Mouse (Mus musculus): ENCODE measurements around the gene Il17re.
A peak's percentile ranks its signal among the peaks of the same experiment; 100 is the strongest.

Il17re gene

DNA sequence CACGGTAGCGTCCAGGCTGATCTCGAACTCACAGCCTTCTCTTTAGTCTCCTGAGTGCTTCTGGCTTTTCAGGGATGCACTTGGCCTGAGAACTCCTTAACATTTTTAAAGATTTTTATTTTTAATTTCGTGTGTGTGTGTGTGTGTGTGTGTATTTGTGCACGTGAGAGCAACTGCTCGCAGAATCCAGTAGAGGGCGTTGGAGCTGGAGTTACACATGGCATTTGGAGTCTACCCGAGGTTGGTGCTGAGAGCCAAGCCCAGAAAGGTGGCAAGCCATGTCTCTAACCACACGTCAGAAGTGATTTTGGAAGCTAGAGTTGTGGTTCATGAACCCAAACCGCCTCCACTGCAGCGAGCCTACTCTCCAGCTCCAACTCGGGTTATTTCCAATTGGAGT is 15.2 kb upstream of the Il17re start:
- DNase-seq (ENCODE audit: low spot score in 2 of 2), result peak; percentile 8 to 24

DNA sequence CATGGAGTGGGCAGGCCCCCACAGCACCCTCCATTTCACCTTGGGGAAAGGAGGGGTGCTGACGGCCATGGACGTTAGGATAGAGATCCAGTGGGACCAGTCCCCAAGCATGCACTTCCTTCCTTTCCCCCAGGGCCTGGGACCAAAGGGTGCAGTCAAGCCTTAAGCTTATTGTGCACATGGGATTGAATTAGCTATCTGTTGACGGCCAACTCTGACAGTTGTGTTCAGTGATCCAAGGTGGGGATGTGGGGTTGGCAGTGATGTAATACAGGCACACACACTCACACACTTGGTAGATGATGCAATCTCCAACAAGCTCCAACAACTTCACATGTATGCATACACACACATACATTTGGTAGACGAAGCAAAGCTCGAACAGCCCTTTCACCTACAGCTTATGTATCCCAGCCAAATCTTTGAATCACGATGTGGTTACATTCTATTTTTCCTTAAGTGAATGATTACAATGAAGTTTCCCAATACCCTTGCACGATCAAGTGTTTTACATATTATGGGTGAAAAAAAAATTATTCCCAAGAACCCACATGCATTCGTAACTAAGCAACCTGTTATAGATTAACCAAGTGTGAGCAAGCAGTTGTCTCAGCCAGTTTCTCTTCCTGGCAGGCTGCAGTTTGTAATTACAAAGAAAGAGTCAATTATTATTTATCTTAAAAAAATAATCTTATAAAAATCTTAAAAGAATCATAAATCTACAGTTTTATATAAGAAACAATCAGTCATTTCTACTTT is 13.9 kb upstream of the Il17re start:
- DNase-seq (ENCODE audit: low spot score in 2 of 2), result no peak

DNA sequence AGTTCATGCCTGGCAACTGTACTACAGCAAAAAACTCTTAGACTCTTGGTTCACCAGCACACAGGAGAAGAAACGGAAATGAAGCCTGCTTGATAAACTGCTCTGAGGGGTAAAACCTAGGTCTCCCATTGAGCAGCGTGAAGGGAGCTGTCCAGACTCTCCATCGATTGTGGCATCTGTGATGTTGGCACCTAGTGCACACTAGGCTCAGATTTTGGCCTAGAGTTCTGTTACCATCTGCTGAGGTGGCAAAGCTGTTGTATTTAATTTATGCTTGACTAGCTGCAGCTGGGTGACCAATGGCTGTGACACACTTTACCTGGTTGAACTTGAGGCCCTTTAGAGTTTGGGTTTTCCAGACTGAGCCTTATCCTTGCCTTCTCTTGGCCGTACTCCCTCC is 10.6 kb upstream of the Il17re start:
- DNase-seq (ENCODE audit: low spot score in 2 of 2), result no peak

DNA sequence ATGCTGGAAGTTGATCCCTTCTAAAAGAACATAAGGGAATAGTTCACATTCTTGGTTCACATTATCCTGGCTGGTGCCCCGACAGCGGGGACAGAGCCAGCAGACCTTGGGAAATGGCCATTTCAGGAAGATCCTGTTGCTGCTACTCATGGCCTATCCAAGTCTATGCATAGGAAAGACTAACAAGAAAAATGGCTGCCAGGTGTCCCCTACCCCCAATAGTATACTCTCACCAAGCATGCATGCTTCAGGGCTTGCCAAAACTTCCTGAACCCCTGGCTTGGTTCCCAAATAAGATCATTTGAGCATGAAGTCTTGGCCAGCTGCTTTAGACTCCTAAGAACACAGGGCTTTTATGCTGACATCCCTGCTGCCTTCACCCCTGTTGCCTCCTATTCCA is 6.4 kb upstream of the Il17re start:
- no peak for DNase-seq (ENCODE audit: low spot score in 2 of 2)

DNA sequence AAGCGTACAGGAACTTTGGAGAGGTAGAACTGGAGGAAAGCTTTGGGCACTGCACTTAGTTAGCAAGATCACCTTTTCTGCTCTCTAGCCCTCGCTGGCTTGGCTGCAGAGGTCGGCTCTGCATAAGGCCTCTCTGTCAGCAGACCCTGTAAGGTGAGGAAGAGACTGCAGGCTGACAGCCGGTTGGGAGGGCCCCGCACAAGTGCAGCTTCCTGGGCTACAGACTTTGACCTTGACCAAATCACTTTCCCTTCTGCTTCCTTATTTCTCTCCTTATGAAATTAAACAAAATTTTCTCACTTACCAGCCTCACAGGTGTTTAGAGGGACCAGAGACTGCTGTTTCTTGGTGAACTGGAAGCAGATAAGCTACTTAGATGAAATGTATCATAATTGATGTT is 3.3 kb upstream of the Il17re start:
- DNase-seq (ENCODE audit: low spot score in 2 of 2), result no peak

DNA sequence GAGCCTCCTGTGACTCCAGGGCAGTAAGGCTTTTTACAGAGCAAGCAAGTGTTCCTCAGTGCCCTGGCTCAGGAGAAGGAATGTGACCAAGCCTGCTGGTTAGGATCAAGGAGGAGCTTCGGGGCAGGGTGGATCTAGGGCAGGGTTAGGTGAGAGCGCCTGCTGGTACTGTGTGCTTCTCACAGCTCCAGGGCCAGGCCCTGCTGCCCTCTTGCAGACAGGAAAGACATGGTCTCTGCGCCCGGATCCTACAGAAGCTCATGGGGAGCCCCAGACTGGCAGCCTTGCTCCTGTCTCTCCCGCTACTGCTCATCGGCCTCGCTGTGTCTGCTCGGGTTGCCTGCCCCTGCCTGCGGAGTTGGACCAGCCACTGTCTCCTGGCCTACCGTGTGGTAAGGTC is 351 bp downstream of the Il17re start:
- no peak for DNase-seq (ENCODE audit: low spot score in 2 of 2)

DNA sequence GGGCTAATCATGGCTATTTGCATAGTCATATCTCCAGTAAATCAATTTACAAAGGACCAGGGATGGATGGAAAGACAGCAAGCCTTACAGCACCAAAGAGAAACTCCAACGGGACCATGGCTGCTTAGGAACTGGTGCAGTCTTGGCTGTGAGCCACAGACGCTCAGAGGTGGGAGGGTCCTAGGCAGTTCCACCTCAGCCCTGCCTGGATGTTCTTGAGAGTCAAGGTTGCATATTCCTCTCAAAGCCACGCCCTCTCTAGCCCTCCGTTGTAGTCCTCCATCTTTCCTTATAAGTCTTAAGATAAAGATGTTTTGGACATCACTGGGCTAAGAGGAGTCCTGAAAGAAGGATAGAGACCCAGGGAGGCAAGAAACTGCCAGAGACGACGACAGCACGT is 5.8 kb downstream of the Il17re start:
- DNase-seq (ENCODE audit: low spot score in 2 of 2), result no peak

DNA sequence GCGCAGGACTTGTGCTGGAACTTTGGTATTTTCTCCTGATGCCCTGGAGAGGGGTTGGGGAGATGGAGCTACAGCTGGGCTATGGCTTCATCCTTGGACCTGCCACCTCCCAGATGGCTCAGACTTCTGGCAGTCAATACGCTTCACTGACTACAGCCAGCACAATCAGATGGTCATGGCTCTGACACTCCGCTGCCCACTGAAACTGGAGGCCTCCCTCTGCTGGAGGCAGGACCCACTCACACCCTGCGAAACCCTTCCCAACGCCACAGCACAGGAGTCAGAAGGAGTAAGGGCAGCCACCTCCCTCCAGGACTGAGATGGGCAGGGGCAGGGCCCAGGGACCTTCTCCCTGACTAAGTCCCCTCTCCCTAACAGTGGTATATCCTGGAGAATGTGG is 7.3 kb downstream of the Il17re start:
- no peak for DNase-seq (ENCODE audit: low spot score in 2 of 2)

DNA sequence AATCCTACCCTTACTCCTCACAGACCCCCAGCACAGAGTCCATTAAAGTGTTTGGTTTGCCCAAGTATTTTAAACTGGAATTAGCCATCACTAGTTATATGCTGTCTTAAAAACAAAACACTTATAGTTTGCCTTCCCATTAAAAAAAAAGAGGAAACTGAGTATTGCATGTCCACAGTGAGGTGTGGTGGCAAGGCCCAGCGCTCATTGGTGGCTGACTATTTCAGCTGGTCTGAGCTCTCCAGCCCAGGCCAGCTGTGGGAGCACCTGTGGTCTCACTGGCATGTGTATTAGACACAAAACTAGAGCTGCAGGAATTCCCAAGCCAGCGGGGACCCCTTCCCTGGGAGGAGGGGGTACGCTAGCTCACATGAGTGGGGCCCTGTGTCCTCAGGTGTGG is 10.2 kb downstream of the Il17re start:
- no peak for DNase-seq (ENCODE audit: low spot score in 2 of 2)

DNA sequence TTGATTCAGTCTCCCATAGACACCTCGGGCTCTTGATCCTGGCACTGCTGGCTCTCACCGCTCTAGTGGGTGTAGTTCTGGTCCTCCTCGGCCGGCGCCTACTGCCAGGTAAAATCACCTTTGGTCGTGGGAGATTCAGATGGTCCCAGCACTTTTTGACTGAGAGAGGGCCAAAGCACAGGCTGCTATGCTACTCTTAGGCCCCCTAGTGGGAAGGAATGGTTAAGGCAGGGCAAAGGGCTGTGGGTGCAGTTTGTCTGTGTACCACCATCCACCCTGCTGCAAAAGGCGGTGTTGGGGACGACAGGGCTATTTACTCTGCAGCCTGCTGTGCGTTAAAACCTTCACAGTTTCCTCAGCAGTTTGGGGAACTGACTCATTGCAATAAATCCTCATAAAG is 10.7 kb downstream of the Il17re start:
- DNase-seq (ENCODE audit: low spot score in 2 of 2), result peak; percentile 64 to 77

DNA sequence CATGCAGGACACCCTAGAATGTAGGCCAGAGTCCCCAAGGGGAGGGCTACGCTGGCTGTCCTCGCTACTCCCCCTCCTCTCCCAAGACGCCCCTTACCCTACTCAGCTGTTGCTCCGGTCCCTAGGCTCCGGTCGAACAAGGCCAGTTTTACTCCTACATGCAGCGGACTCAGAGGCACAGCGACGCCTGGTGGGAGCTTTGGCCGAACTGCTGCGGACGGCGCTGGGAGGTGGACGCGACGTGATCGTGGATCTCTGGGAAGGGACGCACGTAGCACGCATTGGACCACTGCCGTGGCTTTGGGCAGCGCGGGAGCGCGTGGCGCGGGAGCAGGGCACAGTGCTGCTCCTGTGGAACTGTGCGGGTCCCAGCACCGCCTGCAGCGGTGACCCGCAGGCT is 11.1 kb downstream of the Il17re start:
- peak; percentile 30 to 50 for DNase-seq (ENCODE audit: low spot score in 2 of 2)

DNA sequence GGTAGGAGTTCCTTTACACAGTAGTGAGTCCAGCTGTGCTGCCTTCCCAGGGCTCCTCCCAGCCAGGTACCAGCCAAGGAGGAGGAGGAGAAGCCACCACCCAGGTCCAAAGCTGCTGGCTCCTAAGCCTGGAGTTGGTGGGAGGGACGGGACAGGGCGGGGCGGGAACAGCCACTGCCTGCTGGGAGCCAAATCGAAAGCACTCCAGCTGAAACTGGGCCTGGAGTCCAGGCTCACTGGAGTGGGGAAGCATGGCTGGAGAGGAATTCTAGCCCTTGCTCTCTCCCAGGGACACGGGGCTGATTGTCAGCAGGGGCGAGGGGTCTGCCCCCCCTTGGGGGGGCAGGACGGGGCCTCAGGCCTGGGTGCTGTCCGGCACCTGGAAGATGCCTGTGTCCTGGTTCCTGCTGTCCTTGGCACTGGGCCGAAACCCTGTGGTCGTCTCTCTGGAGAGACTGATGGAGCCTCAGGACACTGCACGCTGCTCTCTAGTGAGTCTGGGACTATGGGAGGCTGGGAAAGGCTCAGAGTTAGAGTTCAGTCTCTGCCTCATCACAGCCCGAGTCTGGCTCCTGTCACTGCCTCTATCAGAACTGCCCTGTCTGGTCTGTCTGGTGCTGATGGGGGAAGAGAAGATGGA is 13.1 kb downstream of the Il17re start, which contains the start of gene Il17rc:
Il17rc (plus strand) TSS at position 131 of the 640 bp plus-strand sequence.
- no peak for DNase-seq (ENCODE audit: low spot score in 2 of 2)

DNA sequence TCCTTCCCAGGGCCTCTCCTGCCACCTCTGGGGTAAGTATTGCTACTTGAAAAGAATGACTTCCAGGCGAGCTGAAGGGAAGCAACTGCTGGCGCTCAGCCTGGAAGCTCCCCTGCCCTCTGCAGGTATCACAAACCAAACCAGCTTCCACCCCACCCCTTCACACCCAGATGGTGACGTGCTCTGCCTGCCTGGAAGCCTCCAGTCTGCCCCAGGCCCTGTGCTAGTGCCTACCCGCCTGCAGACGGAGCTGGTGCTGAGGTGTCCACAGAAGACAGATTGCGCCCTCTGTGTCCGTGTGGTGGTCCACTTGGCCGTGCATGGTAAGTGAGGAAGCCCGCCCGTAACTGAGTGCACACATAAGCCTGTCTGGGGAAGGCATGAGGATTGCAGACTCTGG is 13.8 kb downstream of the Il17re start:
- DNase-seq (ENCODE audit: low spot score in 2 of 2), result no peak

DNA sequence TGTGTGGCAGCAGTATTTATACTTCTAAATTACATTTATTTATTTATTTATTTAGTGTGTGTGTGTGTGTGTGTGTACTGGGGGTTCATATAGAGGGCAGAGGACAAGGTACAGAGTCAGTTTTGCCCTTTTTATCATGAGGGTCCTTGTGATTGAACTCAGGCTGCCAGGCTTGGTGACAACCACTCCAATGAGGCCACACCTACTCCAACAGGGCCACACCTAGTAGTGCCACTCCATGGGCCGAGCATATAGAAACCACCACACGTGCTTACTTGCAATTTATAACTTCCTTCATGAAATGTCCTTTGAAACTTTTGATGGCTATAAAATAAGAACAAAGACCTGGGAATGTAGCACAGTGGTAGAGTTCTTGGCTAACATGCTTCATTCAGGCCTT is 15.0 kb downstream of the Il17re start:
- DNase-seq (ENCODE audit: low spot score in 2 of 2), result no peak

DNA sequence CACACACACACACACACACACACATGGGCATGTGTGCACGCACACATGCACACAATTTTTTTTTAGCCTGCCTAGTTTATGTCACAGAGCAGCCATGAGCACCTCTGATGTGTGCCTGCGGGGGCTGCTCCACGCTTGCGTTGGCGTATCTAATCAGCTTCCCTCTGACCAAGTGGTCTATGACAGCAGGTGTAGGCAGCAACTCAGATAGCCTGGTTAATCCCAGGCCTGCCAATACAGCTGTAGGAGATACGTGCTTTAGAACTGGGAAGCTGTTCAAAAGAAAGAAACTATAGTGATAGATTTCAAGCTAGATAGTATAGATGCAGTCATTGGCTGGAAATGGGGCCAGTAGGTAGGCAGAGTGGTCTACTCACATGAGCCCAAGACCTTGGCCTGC is 15.4 kb downstream of the Il17re start:
- DNase-seq (ENCODE audit: low spot score in 2 of 2), result no peak

DNA sequence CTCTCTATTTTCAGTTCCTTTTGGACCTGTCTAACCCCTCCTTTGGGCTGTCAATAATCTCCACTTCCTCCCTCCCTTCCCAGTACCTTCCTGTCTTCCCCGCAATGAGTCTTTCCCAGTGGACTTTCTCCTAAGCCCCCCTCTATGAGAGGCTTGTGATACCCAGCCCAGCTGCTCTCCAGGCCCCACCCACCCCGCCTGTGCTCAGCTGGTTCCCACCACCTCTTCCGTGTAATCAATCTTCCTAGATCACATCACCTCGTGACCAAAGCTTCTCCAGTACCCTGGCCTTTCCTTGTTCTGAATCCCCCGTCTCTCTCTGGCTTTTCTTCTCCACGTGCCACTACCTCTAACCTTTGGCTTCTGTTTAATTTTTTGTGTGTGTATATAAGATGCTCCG is 19.1 kb downstream of the Il17re start:
- no peak for DNase-seq (ENCODE audit: low spot score in 2 of 2)

DNA sequence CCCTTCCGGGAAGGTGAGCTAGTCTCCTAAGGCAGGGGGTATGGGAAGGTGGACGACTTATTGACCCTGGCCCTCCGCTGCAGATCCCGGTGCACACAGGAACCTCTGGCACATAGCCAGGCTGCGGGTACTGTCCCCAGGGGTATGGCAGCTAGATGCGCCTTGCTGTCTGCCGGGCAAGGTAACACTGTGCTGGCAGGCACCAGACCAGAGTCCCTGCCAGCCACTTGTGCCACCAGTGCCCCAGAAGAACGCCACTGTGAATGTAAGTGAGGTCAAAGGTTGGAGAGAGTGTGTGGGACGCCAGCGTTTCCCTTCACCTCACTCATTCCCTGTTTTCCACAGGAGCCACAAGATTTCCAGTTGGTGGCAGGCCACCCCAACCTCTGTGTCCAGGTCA is 20.6 kb downstream of the Il17re start:
- DNase-seq (ENCODE audit: low spot score in 2 of 2), result no peak

DNA sequence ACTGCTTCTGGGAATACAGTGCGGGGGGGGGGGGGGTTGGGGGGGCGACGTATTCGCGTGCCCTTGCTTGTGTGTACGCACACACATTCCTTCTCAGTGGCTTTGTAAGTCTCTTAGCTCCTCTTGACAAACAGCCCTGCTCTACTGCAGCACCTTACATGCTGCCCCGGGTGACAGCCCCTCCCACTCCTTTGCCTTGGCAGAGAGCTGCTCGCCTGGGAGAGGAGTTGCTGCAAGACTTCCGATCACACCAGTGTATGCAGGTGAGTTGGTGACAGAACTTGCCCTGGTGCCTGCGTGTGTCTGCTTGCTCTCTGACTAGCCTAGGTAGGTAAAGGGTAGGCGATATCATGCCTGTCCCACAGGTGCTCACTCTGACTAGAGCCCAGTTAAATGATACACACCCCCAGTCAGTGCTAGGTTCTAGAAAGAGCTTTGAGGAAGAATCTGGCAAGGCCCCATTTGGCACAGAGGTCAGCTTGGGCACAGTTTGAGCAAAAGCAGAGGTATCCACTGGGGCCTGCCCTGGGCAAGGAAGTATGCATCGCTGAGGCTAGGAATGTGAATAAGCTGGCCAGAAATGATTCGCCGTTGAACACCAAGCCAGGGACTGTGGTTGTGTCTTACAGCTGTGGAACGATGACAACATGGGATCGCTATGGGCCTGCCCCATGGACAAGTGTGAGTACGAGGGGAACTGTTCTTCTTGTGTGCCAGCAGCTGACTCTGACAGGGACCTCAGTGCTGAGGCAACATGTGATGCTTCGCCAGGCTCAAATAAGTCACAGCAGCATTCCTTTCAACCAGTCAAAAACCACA is 22.5 kb downstream of the Il17re start:
- DNase-seq (ENCODE audit: low spot score in 2 of 2), result no peak

DNA sequence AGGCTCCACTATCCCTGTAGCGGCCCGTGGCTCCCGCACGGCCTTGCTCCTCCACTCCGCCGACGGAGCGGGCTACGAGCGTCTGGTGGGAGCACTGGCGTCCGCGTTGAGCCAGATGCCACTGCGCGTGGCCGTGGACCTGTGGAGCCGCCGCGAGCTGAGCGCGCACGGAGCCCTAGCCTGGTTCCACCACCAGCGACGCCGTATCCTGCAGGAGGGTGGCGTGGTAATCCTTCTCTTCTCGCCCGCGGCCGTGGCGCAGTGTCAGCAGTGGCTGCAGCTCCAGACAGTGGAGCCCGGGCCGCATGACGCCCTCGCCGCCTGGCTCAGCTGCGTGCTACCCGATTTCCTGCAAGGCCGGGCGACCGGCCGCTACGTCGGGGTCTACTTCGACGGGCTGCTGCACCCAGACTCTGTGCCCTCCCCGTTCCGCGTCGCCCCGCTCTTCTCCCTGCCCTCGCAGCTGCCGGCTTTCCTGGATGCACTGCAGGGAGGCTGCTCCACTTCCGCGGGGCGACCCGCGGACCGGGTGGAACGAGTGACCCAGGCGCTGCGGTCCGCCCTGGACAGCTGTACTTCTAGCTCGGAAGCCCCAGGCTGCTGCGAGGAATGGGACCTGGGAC is 24.3 kb downstream of the Il17re start:
- DNase-seq (ENCODE audit: low spot score in 2 of 2), result peak in 1 of 2 experiments; percentile 29

DNA sequence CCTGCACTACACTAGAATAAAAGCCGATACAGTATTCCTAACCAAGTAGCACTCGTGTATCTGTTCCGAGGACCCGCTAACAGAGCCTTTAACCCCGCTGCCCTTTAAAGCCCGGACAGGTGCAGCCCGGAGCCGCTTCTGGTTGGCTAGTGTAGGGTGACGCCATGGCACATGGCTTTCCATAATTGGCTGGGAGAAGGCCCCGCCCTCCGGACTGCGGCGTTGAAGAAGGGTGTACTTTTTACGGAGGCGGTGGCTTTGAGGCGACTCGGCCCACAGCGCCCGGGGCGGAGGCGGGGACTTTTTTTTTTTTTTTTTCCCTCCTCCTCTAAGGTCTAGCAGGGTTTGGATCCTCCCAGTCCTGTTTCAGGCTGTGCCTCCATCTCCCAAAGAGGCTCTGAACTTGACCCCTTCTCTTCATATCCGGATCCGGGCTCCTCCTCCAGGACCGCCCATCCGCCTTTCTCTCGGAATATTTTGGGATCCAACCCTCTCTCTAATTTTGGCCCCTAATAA is 24.9 kb downstream of the Il17re start, which contains the start of gene Creld1:
Creld1 (plus strand) TSS at position 198 of the 516 bp plus-strand sequence.
- DNase-seq (ENCODE audit: low spot score in 2 of 2), result peak; percentile 86 to 89

DNA sequence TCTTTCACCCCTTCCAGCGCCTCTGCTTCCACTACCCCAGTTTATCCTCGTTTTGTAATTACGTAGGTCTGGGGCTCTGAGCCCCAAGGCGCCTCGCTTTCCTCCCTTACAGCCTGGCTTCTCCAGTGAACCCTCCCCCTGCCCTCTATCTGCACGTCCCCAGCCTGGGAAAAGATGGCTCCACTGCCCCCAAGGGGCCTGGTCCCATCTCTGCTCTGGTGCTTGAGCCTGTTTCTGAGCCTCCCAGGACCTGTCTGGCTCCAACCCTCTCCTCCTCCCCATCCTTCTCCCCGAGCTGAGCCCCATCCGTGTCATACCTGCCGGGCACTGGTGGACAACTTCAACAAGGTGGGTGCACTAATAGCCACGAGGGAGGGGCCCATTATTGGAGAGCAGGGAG is 25.4 kb downstream of the Il17re start:
- DNase-seq (ENCODE audit: low spot score in 2 of 2), result no peak

DNA sequence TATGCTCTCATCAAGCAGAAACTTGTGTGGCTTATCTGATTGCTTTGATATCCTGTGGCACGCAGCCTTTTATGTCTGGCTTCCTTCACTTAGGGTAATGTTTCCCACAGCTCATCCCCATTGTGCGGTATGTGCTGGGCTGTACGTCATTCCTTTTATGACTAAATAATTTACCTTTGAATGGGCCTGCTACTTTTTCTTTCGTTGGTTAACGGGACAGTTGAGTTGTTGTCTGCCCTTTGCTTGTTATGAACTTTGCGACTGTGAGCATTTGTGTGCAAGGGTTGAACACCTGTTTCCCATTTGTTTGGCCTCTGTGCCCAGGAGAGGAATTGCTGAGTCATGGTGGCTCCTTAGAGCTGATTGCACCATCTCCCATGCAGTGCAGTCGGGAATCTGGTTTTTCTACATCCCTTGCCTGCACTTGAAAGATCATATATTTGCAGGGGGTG is 28.9 kb downstream of the Il17re start:
- no peak for DNase-seq (ENCODE audit: low spot score in 2 of 2)
